Mouse (Mus musculus): ENCODE measurements around the gene Olfr1423.
A peak's percentile ranks its signal among the peaks of the same experiment; 100 is the strongest.
"Not testable (repeated sequence)": the region's sequence is repeated elsewhere in the genome, so short reads cannot be mapped to it uniquely, and the experiment has no call there.

Olfr1423 gene

GRCm38 (mm10) chr19:12041217-12041616, at the start of gene Olfr1423:
Gene Olfr1423, minus strand, starts transcription at chr19:12041317.
- DNase-seq (ENCODE audit: extremely low read depth, low read depth), result no peak

GRCm38 (mm10) chr19:12077631-12078030, 36.5 kb upstream of the Olfr1423 start, which contains the start of gene Olfr1425:
Gene Olfr1425, minus strand, starts transcription at chr19:12077731.
- not testable (repeated sequence) for DNase-seq (ENCODE audit: extremely low read depth, low read depth)

- not testable (repeated sequence) for DNase-seq (ENCODE audit: extremely low read depth, low read depth)
Observed at GRCm38 (mm10) chr19:12069546-12069945, 28.4 kb upstream of the Olfr1423 start.

DNA sequence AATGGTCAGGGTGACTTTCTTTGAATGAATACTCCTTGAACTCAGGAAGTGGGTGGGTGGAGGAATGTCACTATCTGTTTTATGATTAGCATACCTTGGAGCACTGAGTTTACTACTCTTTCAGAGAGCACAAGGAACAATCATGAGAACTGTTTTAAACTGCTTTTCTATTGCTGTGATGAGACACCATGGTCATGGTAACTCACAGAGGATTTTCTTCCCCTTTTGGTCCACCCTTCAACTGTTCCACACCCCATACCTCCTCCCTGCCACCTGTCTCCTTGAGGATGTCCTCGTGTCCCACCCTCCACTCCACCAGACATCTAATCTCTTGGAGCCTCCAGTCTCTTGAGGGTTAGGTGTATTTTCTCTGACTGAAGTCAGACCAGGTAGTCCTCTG, 26.7 kb upstream of the Olfr1423 start:
- not testable (repeated sequence) for DNase-seq (ENCODE audit: extremely low read depth, low read depth)

DNA sequence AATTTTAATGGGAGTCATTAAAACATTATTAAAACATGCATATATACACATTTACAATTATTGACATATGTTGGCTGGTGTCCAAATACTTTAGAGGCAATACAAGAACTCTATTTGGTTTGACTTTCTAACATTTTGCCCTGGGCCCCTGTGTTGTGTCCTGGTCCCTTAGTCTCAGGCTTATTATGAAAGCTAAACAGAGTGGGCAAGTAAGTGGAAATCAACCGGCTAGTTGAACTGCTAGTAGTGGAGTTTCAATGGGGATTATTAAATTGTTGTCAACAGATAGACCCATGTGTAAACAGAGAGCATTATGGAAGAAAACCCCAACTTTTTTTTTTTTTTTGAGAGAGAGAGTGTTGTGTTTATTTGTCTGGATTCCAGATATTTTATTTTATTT, 21.5 kb upstream of the Olfr1423 start, which contains the start of gene Olfr1424:
TSS of gene Olfr1424 (minus strand) at position 101 of the 400 bp plus-strand sequence.
- not testable (repeated sequence) for DNase-seq (ENCODE audit: extremely low read depth, low read depth)

DNA sequence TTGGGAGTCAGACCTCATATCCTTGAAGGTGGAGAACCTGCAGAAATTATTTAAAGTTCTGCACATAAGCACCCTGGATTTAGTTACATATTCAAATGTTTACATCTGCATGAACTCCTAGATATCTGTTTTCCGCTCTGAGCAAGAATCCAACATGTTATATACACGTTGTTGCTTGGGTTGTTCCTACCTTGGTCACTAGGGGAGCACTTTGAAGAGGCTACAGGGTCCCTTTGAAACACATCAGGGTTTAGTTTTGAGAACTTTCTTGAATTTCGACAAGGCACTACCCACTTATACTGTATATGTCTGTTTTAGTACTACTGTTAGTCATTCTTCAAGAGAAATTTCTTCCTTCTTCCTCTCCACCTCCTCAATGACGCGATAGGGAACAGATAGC, 2.0 kb upstream of the Olfr1423 start:
- DNase-seq (ENCODE audit: extremely low read depth, low read depth), result no peak

- DNase-seq (ENCODE audit: extremely low read depth, low read depth), result no peak
Observed at GRCm38 (mm10) chr19:12037727-12038126, 3.4 kb downstream of the Olfr1423 start.

GRCm38 (mm10) chr19:12026606-12027005, 14.5 kb downstream of the Olfr1423 start:
- no peak for DNase-seq (ENCODE audit: extremely low read depth, low read depth)

GRCm38 (mm10) chr19:12025333-12025732, 15.8 kb downstream of the Olfr1423 start:
- DNase-seq (ENCODE audit: extremely low read depth, low read depth), result no peak

GRCm38 (mm10) chr19:12024149-12024548, 17.0 kb downstream of the Olfr1423 start:
- DNase-seq (ENCODE audit: extremely low read depth, low read depth), result peak; percentile 53

DNA sequence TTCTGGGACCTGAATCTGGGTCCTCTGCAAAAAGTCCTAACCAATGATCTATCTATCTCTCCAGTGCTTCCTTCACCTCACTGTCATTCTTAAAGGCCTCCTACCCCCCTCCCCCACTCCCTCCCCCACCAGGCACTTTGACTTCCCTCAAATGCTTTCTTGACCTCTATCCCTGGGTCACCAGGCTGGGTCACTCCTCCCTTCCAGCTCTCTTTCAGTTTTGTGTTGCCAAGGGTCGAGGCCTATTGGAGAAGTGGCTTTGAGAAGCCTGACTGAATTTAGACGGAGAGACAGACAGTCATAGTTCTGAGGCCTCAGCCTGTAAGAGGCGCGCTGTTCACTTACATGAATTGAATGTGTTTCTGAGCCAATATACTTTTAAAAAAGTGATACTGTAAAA, 24.9 kb downstream of the Olfr1423 start:
- DNase-seq (ENCODE audit: extremely low read depth, low read depth), result no peak

- no peak for DNase-seq (ENCODE audit: extremely low read depth, low read depth)
Observed at GRCm38 (mm10) chr19:12015708-12016107, 25.4 kb downstream of the Olfr1423 start.

- DNase-seq (ENCODE audit: extremely low read depth, low read depth), result peak; percentile 50
Observed at GRCm38 (mm10) chr19:12013228-12013627, 27.9 kb downstream of the Olfr1423 start.

GRCm38 (mm10) chr19:12012615-12013014, 28.5 kb downstream of the Olfr1423 start:
- DNase-seq (ENCODE audit: extremely low read depth, low read depth), result no peak

- peak; percentile 89 for DNase-seq (ENCODE audit: extremely low read depth, low read depth)
Observed at GRCm38 (mm10) chr19:12011560-12012556, 29.3 kb downstream of the Olfr1423 start.

DNA sequence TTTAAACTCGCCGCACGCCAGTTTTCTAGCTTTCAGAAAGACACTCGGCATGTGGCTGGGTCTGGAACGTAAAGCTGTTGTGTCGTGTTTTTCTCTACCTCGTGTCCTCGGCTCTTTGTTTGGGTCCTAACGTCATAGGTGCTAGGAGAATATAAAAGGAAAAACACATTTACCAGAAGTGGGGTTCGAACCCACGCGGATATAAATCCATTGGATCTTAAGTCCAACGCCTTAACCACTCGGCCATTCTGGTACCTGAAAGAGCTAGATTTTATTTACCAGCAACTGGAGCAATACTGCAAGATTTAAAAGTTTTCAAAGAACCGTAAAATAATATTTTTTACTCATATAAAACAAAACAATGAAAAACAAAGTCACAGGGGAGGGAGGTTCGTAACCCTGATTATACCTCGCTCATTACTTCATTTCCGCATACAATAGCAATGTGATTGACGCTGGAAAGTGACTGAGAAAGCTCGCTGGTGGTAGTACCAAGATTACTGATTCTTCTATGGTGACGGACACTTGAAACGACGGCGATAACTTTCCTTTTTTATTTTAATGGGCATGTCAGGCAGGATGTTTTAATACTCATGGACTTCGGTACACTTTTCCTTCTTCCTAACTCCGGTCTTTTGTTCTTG, 30.1 kb downstream of the Olfr1423 start:
- DNase-seq (ENCODE audit: extremely low read depth, low read depth), result peak; percentile 85

DNA sequence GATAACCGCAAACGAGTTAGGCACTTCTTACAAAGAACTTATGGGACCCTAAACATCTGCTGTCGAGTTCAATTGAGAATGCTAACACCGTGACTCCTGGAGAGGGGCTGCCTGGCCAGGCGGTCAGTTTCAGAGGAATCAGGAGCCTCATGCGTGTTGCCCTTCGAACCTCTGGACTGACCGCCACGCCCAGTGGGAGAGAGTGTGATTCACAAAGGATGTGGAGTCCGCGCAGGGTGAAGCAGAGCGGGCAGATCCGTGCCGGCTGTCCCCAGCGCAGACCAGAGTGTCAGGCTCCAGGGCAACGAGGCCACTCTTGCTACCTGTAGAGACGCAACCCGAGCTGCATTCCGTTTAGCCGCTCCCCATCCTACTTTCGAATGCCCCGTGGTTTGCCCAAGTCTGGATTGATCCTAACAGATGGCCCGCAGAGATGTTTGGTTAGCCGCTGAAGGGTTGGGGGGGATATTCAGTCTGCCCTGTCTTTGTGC, 30.8 kb downstream of the Olfr1423 start:
- DNase-seq (ENCODE audit: extremely low read depth, low read depth), result peak; percentile 36

GRCm38 (mm10) chr19:12009501-12010280, 31.4 kb downstream of the Olfr1423 start:
- peak; percentile 94 for DNase-seq (ENCODE audit: extremely low read depth, low read depth)

DNA sequence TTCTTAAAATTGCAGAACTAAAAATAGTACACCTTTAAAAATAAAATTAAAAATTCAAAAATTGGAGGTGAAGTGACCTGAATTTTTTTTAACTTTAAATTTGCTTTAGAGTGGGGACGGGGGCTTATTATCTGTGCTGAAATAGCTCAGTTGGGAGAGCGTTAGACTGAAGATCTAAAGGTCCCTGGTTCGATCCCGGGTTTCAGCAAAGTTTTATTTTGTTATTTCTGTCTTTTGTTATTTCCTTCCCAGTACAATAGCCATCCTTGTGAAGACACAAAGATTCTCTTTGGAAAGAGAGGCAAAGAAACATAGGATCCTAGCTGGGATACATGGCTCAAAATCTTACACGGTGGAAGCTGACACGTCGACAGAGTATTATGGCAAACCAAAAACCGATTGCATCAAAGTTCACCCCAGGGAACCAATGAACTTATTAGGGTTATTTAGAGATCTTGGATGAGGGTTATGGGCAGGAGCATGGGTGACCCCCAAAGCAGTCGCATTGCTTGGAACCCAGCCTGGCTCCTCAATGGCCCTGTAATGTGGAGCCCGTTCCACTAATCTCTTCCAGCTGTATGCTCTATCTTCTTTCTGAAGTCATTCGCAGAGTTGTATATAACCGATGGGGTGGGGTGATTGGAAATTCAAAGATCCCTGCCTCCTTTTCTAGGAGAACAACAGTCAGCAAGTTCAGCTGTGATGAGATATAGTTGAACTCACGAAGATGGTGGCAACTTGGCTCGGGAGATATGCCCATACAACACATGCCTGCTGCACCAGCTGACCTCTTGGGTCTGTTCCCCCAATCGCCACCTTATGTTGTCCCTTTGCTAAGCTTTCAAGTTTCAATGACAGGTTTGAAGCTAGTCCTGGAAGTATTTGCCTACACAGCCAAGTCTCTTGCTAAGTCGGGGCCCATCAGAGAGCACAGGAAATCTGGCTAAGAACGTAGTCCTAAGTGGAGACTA, 32.4 kb downstream of the Olfr1423 start:
- peak; percentile 54 for DNase-seq (ENCODE audit: extremely low read depth, low read depth)

All from MEL-GATA-1-ER (cell line).